Mouse (Mus musculus) intestine, embryonic 14.5 days (tissue): ENCODE measurements around the gene Rcan3. TPM values are rescaled to one million over a fixed set of nuclear protein-coding genes. Genes with fewer than 3 reads are reported as not detected.
A peak's percentile ranks its signal among the peaks of the same experiment; 100 is the strongest.

Source experiments
- ATAC-seq: fragments of 200-750 bp; cut with Nextera tagmentation; replicated peaks from 2 replicates; pipeline ENCODE4 v1.8.0; 2017; ENCODE audit warnings: low read depth, moderate number of reproducible peaks, moderate TSS enrichment, moderate library complexity; ENCODE audit not compliant: low FRiP score, low TSS enrichment
- DNase-seq: peaks from one replicate; pipeline ENCODE4 v3.0.0-alpha.2; 2018; ENCODE audit warnings: low spot score
- H3K27ac ChIP-seq: fragments of 300-500 bp; sonication (generic); 2 replicates; pipeline ENCODE4 v1.5.1; 2014; ENCODE audit warnings: low read depth, mild to moderate bottlenecking, control low read depth
- H3K27me3 ChIP-seq: fragments of 300-500 bp; sonication (generic); replicated peaks from 2 replicates; pipeline ENCODE4 v1.6.1; 2014; ENCODE audit warnings: low read length, control low read depth; ENCODE audit not compliant: control insufficient read depth, insufficient read depth
- H3K36me3 ChIP-seq: fragments of 300-500 bp; sonication (generic); 2 replicates; pipeline ENCODE4 v1.6.1; 2014; ENCODE audit warnings: low read length, control low read depth; ENCODE audit not compliant: control insufficient read depth, insufficient read depth
- H3K4me1 ChIP-seq: fragments of 300-500 bp; sonication (generic); replicated peaks from 2 replicates; pipeline ENCODE4 v1.6.1; 2014; ENCODE audit warnings: low read length, control low read depth, mixed read lengths; ENCODE audit not compliant: control insufficient read depth, insufficient read depth
- H3K4me2 ChIP-seq: fragments of 300-500 bp; sonication (generic); 2 replicates; pipeline ENCODE4 v1.6.1; 2014; ENCODE audit warnings: low read length
- H3K4me3 ChIP-seq: fragments of 300-500 bp; sonication (generic); 2 replicates; pipeline ENCODE4 v1.5.1; 2014; ENCODE audit warnings: low read depth, low read length, control low read depth, mixed read lengths
- H3K9ac ChIP-seq: fragments of 300-500 bp; sonication (generic); 2 replicates; pipeline ENCODE4 v1.6.1; 2014; ENCODE audit warnings: mild to moderate bottlenecking, low read length
- H3K9me3 ChIP-seq: fragments of 300-500 bp; sonication (generic); 2 replicates; pipeline ENCODE4 v1.6.1; 2016; ENCODE audit warnings: low read length, control low read depth; ENCODE audit not compliant: control insufficient read depth
- WGBS: fragments of 180-500 bp; shearing (Covaris S2); extraction: QIAGEN DNeasy Blood & Tissue Kit; methylation state at CpG from one replicate; pipeline ENCODE4 v1.1.7; 2014; 5-methylcytosine and 5-hydroxymethylcytosine counted together
- polyA plus RNA-seq: library from polyadenylated mRNA; unstranded; fragments of >200 nt; fragmentation: Nextera tagmentation; extraction: Ambion mirVana; gene quantifications from 2 replicates; pipeline ENCODE4 v1.2.1, GENCODE M21; 2014

Rcan3 gene
- polyA plus RNA-seq = 16.1 and 18.4 TPM in 2 replicates

GRCm38 (mm10) chr4:135433443-135434394 is at the start of gene Rcan3:
TSS of gene Rcan3 (minus strand) at chr4:135433853.
- H3K9ac ChIP-seq = peak within 1 kb of the TSS; percentile 68
- H3K4me1 ChIP-seq = peaks cover 6% of the 10 kb centered on the region
- H3K36me3 ChIP-seq = no peaks in the 10 kb centered on the region
- H3K4me2 ChIP-seq = peak within 1 kb of the TSS; percentile 96
- H3K9me3 ChIP-seq = no peaks in the 10 kb centered on the region
- peak within 1 kb of the TSS; percentile 54 for H3K27ac ChIP-seq
- peak within 1 kb of the TSS; percentile 61 for H3K4me3 ChIP-seq
- DNase-seq = peak; percentile 91
- ATAC-seq = peak; percentile 74
- H3K27me3 ChIP-seq = no peaks in the 10 kb centered on the region
- under 1% methylated on average over 68 of the region's 79 CpGs for WGBS

- H3K9ac ChIP-seq = no peak overlapping the region
- H3K27me3 ChIP-seq = no peaks in the 10 kb centered on the region
- DNase-seq (no peak), ATAC-seq (no peak)
- no peaks in the 10 kb centered on the region for H3K4me1 ChIP-seq
- H3K4me2 ChIP-seq = no peak overlapping the region
- 0 out of 2 replicates have a peak, but pooled peaks cover 3% of the 10 kb centered on the region for H3K36me3 ChIP-seq
- H3K9me3 ChIP-seq = no peaks in the 10 kb centered on the region
- H3K4me3 ChIP-seq = no peak overlapping the region
- H3K27ac ChIP-seq = no peak overlapping the region
- 78% methylated on average over 9 of the region's 9 CpGs for WGBS
These were observed 46.7 kb upstream of the Rcan3 start for GRCm38 (mm10) chr4:135480370-135480769.

GRCm38 (mm10) chr4:135477851-135478250 is 44.2 kb upstream of the Rcan3 start:
- Histone ChIP-seq H3K27ac (no peak overlapping the region), H3K4me1 (no peaks in the 10 kb centered on the region), H3K27me3 (no peaks in the 10 kb centered on the region), H3K4me3 (no peak overlapping the region), H3K36me3 (peaks cover 7% of the 10 kb centered on the region; the same call in 1 of the 2 replicates), H3K4me2 (no peak overlapping the region), H3K9ac (no peak overlapping the region), H3K9me3 (no peaks in the 10 kb centered on the region)
- DNase-seq = no peak
- ATAC-seq = no peak
- 85% methylated on average over 10 of the region's 10 CpGs for WGBS

- ATAC-seq (no peak), DNase-seq (no peak)
- 95% methylated on average over 11 of the region's 11 CpGs for WGBS
- no peak overlapping the region for H3K9ac ChIP-seq
- no peak overlapping the region for H3K27ac ChIP-seq
- H3K4me1 ChIP-seq = no peaks in the 10 kb centered on the region
- H3K27me3 ChIP-seq = no peaks in the 10 kb centered on the region
- H3K4me2 ChIP-seq = no peak overlapping the region
- peaks cover 10% of the 10 kb centered on the region; the same call in 1 of the 2 replicates for H3K36me3 ChIP-seq
- H3K9me3 ChIP-seq = no peaks in the 10 kb centered on the region
- no peak overlapping the region for H3K4me3 ChIP-seq
These were observed 29.8 kb upstream of the Rcan3 start for GRCm38 (mm10) chr4:135463406-135463805.

- 39% methylated on average over 12 of the region's 12 CpGs for WGBS
- H3K4me1 ChIP-seq = peaks cover 25% of the 10 kb centered on the region
- H3K9ac ChIP-seq = no peak overlapping the region
- H3K4me3 ChIP-seq = no peak overlapping the region
- ATAC-seq (peak; percentile 77), DNase-seq (peak; percentile 70)
- no peaks in the 10 kb centered on the region for H3K27me3 ChIP-seq
- H3K9me3 ChIP-seq = no peaks in the 10 kb centered on the region
- H3K27ac ChIP-seq = peak overlapping the region; percentile 64
- H3K4me2 ChIP-seq = no peak overlapping the region
- no peaks in the 10 kb centered on the region for H3K36me3 ChIP-seq
These were observed 19.9 kb upstream of the Rcan3 start for GRCm38 (mm10) chr4:135453572-135453971.

GRCm38 (mm10) chr4:135453164-135453563 is 19.5 kb upstream of the Rcan3 start:
- H3K27me3 ChIP-seq = no peaks in the 10 kb centered on the region
- peak overlapping the region; percentile 64 for H3K27ac ChIP-seq
- no peak overlapping the region for H3K9ac ChIP-seq
- H3K36me3 ChIP-seq = no peaks in the 10 kb centered on the region
- no peak overlapping the region for H3K4me2 ChIP-seq
- no peaks in the 10 kb centered on the region for H3K9me3 ChIP-seq
- H3K4me1 ChIP-seq = peaks cover 25% of the 10 kb centered on the region
- H3K4me3 ChIP-seq = no peak overlapping the region
- WGBS = 49% methylated on average over 6 of the region's 6 CpGs
- DNase-seq = peak; percentile 69
- ATAC-seq = no peak

GRCm38 (mm10) chr4:135451360-135452015 is 17.8 kb upstream of the Rcan3 start:
- DNase-seq = peak; percentile 64
- no peak overlapping the region for H3K9ac ChIP-seq
- no peak for ATAC-seq
- peaks cover 25% of the 10 kb centered on the region for H3K4me1 ChIP-seq
- H3K4me3 ChIP-seq = no peak overlapping the region
- H3K27ac ChIP-seq = peak overlapping the region; percentile 34; the same call in 1 of the 2 replicates
- 33% methylated on average over 18 of the region's 18 CpGs for WGBS
- H3K4me2 ChIP-seq = peak overlapping the region; percentile 38
- no peaks in the 10 kb centered on the region for H3K9me3 ChIP-seq
- H3K36me3 ChIP-seq = no peaks in the 10 kb centered on the region
- no peaks in the 10 kb centered on the region for H3K27me3 ChIP-seq

- Histone ChIP-seq H3K9ac (no peak overlapping the region), H3K36me3 (no peaks in the 10 kb centered on the region), H3K27me3 (no peaks in the 10 kb centered on the region), H3K9me3 (no peaks in the 10 kb centered on the region), H3K4me2 (no peak overlapping the region), H3K4me3 (no peak overlapping the region), H3K4me1 (peaks cover 9% of the 10 kb centered on the region; the same call in 1 of the 2 replicates), H3K27ac (no peak overlapping the region)
- DNase-seq (no peak), ATAC-seq (no peak)
- WGBS = 69% methylated on average over 5 of the region's 5 CpGs
These were observed 8.8 kb upstream of the Rcan3 start for GRCm38 (mm10) chr4:135442473-135442872.
